Mouse (Mus musculus) intestine, embryonic 16.5 days (tissue): ENCODE results near the gene Vps53. TPM values are rescaled to one million over a fixed set of nuclear protein-coding genes. Genes with fewer than 3 reads are reported as not detected.
A peak's percentile ranks its signal among the peaks of the same experiment; 100 is the strongest.

ENCODE experiments used
- ATAC-seq: fragments of 200-750 bp; cut with Nextera tagmentation; 2 replicates; pipeline ENCODE4 v1.8.0; 2017; ENCODE audit warnings: moderate TSS enrichment, moderate library complexity
- H3K27ac ChIP-seq: fragments of 300-500 bp; sonication (generic); 2 replicates; pipeline ENCODE4 v1.5.1; 2014; ENCODE audit warnings: mild to moderate bottlenecking, low read length
- H3K27me3 ChIP-seq: fragments of 300-500 bp; sonication (generic); replicated peaks from 2 replicates; pipeline ENCODE4 v1.6.1; 2014; ENCODE audit warnings: low read length, control low read depth, mixed read lengths; ENCODE audit not compliant: control insufficient read depth, insufficient read depth
- H3K36me3 ChIP-seq: fragments of 300-500 bp; sonication (generic); 2 replicates; pipeline ENCODE4 v1.6.1; 2014; ENCODE audit warnings: low read length, control low read depth; ENCODE audit not compliant: control insufficient read depth, insufficient read depth
- H3K4me1 ChIP-seq: fragments of 300-500 bp; sonication (generic); 2 replicates; pipeline ENCODE4 v1.6.1; 2014; ENCODE audit warnings: low read length, control low read depth, mixed read lengths; ENCODE audit not compliant: control insufficient read depth, insufficient read depth
- H3K4me2 ChIP-seq: fragments of 300-500 bp; sonication (generic); 2 replicates; pipeline ENCODE4 v1.6.1; 2014; ENCODE audit warnings: low read depth, low read length, control low read depth
- H3K4me3 ChIP-seq: fragments of 300-500 bp; sonication (generic); 2 replicates; pipeline ENCODE4 v1.5.1; 2014; ENCODE audit warnings: mild to moderate bottlenecking, low read length
- H3K9ac ChIP-seq: fragments of 300-500 bp; sonication (generic); 2 replicates; pipeline ENCODE4 v1.6.1; 2014; ENCODE audit warnings: low read depth, low read length
- H3K9me3 ChIP-seq: fragments of 300-500 bp; sonication (generic); 2 replicates; pipeline ENCODE4 v1.6.1; 2016; ENCODE audit warnings: low read length, control low read depth; ENCODE audit not compliant: control insufficient read depth
- WGBS: fragments of 180-500 bp; shearing (Covaris S2); extraction: QIAGEN DNeasy Blood & Tissue Kit; methylation state at CpG from one replicate; pipeline ENCODE4 v1.1.7; 2014; 5-methylcytosine and 5-hydroxymethylcytosine counted together
- polyA plus RNA-seq: library from polyadenylated mRNA; unstranded; fragments of >200 nt; fragmentation: Nextera tagmentation; extraction: Ambion mirVana; gene quantifications from 2 replicates; pipeline ENCODE4 v1.2.1, GENCODE M21; 2015

Vps53 gene
- polyA plus RNA-seq, 1 experiment from 2014 or later, result 55.9 TPM

DNA sequence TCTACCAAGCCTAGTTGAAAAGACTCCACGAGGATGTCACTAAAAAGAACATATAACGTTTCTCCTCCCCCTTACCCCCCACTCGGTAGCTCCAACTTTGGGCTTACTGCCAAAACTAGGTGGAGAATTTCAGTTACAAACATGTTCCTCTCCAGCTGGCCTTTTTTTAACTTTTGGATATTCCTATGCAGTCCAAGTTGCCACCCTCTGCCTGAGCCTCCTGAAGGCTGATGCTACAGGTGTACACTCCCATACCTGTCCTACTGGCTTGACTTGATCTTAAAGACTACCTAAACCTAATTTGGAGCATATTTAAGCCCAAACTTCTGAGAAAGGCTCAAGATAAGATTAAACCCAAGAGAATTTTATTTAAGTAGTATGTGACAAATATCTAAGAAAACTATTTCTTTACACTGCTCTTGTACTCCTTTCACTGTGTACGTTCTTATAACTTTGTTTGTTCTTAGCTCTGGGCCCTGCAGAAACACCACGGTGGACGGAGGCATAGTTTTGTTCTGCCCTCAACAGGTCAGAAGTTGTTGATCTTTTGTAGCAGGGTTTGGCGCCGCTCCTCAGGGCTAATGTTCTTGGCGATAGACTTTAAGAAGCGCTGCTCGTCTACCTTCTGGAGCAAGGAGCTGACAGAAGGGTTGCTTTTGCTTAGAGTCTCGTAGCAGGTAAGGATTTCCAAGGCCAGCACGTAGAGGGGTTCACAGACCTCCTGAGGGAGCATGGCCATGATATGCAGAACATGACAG, 31.0 kb upstream of the Vps53 start:
- H3K4me2 ChIP-seq, result no peak overlapping the region
- WGBS, result 78% methylated on average over 13 of the region's 13 CpGs
- H3K9ac ChIP-seq, result no peak overlapping the region
- H3K27ac ChIP-seq, result no peak overlapping the region
- no peaks in the 10 kb centered on the region for H3K4me1 ChIP-seq
- no peaks in the 10 kb centered on the region for H3K27me3 ChIP-seq
- peaks cover 27% of the 10 kb centered on the region for H3K36me3 ChIP-seq
- H3K4me3 ChIP-seq, result no peak overlapping the region
- H3K9me3 ChIP-seq, result no peaks in the 10 kb centered on the region
- no peak for ATAC-seq

DNA sequence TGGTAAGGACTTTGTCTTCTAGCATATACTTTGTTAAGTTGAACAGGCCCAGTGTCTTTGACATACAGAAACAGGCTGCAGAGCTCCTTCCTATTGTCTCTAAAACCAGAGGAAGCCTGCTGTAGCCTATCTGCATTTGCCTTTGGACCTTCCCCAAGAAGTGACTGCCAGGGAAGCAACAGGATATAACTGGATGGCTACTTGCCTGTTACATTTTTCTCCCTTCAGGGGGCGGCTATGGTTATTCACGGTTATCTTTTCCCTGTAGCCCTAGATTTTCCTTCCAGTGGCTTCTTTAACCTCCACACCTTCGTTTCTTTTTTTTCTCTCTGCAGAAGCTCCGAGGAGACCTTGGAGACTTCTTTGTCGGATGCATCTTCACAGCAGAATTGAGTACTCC, 27.3 kb upstream of the Vps53 start:
- Histone ChIP-seq H3K27ac (no peak overlapping the region), H3K9me3 (no peaks in the 10 kb centered on the region), H3K27me3 (no peaks in the 10 kb centered on the region), H3K9ac (no peak overlapping the region), H3K4me1 (peaks cover 11% of the 10 kb centered on the region; the same call in 1 of the 2 replicates), H3K4me3 (no peak overlapping the region), H3K36me3 (peaks cover 18% of the 10 kb centered on the region; the same call in 1 of the 2 replicates), H3K4me2 (no peak overlapping the region)
- no peak for ATAC-seq
- WGBS, result 85% methylated on average over 5 of the region's 5 CpGs

DNA sequence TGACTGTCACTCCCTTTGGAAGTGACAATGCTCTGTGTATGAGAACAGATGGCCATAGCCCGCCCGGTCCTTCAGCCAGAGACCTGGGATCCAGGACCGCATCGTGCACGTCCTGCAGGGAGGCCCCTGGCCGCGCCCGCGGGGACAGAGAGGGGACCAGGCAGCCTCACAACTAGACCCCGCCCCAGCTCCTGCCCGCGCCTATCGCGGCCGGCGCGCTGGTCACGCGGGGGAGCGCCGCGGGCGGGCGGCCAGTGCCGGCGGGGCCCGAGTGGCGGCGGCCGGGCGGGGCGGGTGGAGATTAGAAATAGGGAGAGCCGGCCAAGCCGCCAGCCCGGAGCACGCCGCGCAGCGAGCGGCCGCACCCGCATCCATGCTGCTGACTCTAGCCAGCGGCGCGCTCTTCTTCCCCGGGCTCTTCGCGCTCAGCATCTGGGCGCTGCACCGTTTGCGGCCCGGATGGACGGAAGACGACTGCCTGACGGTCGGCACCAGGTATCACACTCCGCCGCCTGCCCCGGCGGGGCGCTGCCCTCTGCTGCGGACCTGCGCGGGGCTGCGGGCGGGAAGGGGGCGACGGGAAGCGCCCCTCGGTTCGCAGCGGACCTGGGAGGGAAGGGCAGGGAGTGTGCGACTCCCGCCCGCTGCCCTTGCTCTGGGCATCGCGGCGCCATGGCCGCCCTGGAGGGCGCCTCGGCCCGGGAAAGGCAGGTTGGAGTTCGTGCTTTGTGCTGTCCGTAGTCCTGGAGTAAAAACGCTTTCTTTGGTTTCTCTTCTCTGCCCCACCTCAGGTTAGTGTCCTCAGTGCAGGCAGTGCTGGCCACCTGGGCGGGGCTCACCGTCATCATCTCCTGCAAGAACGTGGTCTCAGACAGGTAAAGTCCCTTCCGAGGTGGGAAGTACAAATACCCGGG, 22.6 kb upstream of the Vps53 start:
- ATAC-seq, result peak; percentile 99
- H3K27ac ChIP-seq, result peak overlapping the region; percentile 74

DNA sequence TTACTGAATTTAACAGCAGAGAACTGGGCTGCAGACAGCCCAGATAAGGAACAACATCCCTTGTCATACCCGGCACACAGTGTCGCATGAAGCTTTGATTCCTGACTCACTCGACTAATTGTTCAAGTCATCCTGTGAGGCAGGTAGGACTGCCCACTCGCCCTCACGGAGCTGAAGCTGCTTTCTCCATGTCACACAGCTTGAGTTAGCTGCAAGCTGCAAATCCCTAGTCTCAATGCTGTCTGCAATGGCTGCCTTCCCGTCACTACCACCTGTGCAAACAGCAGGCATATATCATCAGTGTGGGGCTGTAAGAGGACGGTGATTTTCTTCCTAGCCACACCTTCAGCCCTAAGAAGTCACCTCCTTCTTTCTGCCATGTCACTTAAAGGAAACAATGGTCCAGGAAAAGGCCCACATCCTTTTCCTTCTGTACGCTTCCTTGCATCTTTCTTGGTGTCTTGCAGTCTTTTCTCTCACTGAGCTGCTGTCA, 17.6 kb upstream of the Vps53 start:
- H3K27ac ChIP-seq, result peak overlapping the region; percentile 85
- no peaks in the 10 kb centered on the region for H3K9me3 ChIP-seq
- no peaks in the 10 kb centered on the region for H3K27me3 ChIP-seq
- H3K4me2 ChIP-seq, result peak overlapping the region; percentile 34
- H3K4me1 ChIP-seq, result peaks cover 15% of the 10 kb centered on the region
- 47% methylated on average over 8 of the region's 8 CpGs for WGBS
- peak overlapping the region; percentile 50 for H3K9ac ChIP-seq
- ATAC-seq, result no peak
- H3K36me3 ChIP-seq, result no peaks in the 10 kb centered on the region
- peak overlapping the region; percentile 1 for H3K4me3 ChIP-seq

More for the DNA sequence above, 22.6 kb upstream of the Vps53 start:
- Histone ChIP-seq H3K9ac (peak overlapping the region; percentile 81), H3K4me3 (peak overlapping the region; percentile 68), H3K27me3 (no peaks in the 10 kb centered on the region), H3K36me3 (peaks cover 4% of the 10 kb centered on the region; the same call in 1 of the 2 replicates), H3K9me3 (no peaks in the 10 kb centered on the region), H3K4me1 (peaks cover 19% of the 10 kb centered on the region), H3K4me2 (peak overlapping the region; percentile 86)
- WGBS, result under 1% methylated on average over 88 of the region's 90 CpGs

DNA sequence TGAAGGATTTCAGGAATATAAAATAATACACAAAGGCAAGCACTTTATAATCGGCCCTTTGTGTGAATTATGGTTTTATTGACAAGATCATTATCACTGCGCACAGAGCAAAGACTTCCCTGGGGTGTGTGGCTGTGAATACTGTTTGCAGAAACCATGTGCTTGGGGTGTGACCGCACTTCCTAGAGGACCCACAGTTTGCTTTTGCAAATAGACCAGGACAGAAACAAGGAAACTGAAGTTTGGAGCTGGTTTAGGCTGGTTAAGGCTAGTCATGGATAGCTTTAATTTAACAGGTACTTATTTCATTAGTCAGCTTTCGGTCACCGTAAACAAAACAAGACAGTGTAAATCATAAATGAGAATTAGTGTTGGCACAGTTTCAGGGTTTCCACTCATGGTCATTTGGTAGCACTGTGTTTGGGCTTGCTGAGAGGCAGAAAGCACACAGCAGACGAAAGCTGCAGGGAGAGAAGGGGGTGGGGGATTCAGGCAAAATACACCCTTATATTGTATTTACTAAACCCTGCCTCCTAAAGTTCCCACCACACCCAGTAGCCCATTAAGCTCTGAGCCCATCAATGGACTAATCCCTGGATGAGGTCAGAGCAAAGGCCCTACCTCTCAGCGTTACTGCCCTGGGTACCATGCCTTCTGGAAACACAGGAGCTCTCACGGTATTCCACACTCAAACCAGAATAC, 17.0 kb upstream of the Vps53 start:
- 40% methylated on average over 8 of the region's 8 CpGs for WGBS
- Histone ChIP-seq H3K27ac (peak overlapping the region; percentile 85), H3K4me2 (peak overlapping the region; percentile 34), H3K27me3 (no peaks in the 10 kb centered on the region), H3K4me1 (peaks cover 12% of the 10 kb centered on the region), H3K9ac (peak overlapping the region; percentile 50), H3K4me3 (peak overlapping the region; percentile 1), H3K9me3 (no peaks in the 10 kb centered on the region), H3K36me3 (no peaks in the 10 kb centered on the region)
- peak; percentile 92 for ATAC-seq

DNA sequence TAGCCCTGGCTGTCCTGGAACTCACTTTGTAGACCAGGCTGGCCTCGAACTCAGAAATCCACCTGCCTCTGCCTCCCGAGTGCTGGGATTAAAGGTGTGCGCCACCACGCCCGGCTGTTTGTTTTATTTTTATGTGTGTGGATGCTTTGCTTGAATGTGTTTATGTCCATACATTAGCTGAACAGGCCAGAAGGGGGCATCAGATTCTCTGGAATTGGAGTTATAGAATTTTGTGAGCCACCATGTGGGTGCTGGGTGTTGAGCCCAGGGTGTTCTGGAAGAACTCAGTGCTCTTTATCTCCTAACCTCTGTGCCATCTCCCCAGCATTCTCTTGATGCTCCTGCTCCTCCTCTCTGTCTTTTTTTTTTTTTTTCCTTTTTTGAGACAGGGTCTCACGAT, 7.5 kb upstream of the Vps53 start:
- Histone ChIP-seq H3K27me3 (no peaks in the 10 kb centered on the region), H3K4me3 (no peak overlapping the region), H3K4me1 (no peaks in the 10 kb centered on the region), H3K4me2 (no peak overlapping the region), H3K9me3 (no peaks in the 10 kb centered on the region), H3K9ac (no peak overlapping the region), H3K36me3 (no peaks in the 10 kb centered on the region), H3K27ac (no peak overlapping the region)
- ATAC-seq, result no peak
- 84% methylated on average over 6 of the region's 6 CpGs for whole genome bisulfite sequencing

DNA sequence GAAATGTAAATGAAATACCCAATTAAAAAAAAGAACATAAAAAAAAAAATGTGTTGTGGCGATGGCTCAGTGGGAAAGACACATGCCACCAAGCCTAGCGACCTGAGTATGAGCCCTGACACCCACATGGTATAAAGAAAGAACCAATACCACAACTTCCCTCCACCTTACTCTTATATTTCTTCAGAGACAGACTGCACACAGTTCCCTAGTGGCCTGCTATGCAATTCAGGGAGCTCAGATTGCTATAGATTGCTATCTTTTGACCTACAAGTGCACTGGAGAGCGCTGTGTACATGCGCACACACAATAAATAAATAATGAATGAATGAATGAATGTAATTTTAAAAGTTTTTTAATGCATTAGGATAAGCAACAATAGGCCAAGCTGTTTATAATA, 4.3 kb upstream of the Vps53 start:
- Histone ChIP-seq H3K4me1 (0 out of 2 replicates have a peak, but pooled peaks cover 3% of the 10 kb centered on the region), H3K4me2 (no peak overlapping the region), H3K4me3 (no peak overlapping the region), H3K9ac (no peak overlapping the region), H3K9me3 (no peaks in the 10 kb centered on the region), H3K27ac (no peak overlapping the region), H3K27me3 (no peaks in the 10 kb centered on the region), H3K36me3 (no peaks in the 10 kb centered on the region)
- ATAC-seq, result no peak
- WGBS, result 79% methylated on average over 4 of the region's 4 CpGs

DNA sequence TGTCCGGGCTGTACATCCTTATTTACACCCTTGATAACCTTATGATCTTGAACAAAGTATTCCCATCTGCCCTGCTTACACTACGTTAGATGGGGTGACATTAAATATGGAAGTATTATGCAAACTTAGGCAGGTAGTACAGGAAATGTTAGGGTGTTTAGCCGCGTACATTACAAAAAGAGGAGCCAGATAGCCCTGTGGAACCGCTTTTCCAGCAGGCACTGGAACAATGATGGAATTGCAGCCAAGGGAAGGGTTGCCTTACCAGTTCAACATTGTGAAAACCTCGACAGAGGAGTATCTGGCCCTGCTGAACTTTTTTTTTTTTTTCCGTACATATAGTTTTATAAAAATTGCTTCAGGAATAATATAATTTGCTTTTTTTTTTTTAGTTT, 696 bp upstream of the Vps53 start:
- Histone ChIP-seq H3K36me3 (no peaks in the 10 kb centered on the region; the same call in 1 of the 2 replicates), H3K4me2 (peak overlapping the region; percentile 88), H3K9ac (peak overlapping the region; percentile 89), H3K4me3 (peak overlapping the region; percentile 94), H3K9me3 (no peaks in the 10 kb centered on the region), H3K4me1 (peaks cover 6% of the 10 kb centered on the region), H3K27ac (peak overlapping the region; percentile 75; the same call in 1 of the 2 replicates), H3K27me3 (no peaks in the 10 kb centered on the region)
- no peak for ATAC-seq
- WGBS, result 18% methylated on average over 7 of the region's 7 CpGs
